Mouse (Mus musculus) right cerebral cortex, postnatal 25 days (tissue): ENCODE measurements around the gene A630095N17Rik.
"Not testable (repeated sequence)": the region's sequence is repeated elsewhere in the genome, so short reads cannot be mapped to it uniquely, and the experiment has no call there.

Source experiments
- DNase-seq: peaks from one replicate; pipeline ENCODE4 v3.0.0; 2022

A630095N17Rik gene

DNA sequence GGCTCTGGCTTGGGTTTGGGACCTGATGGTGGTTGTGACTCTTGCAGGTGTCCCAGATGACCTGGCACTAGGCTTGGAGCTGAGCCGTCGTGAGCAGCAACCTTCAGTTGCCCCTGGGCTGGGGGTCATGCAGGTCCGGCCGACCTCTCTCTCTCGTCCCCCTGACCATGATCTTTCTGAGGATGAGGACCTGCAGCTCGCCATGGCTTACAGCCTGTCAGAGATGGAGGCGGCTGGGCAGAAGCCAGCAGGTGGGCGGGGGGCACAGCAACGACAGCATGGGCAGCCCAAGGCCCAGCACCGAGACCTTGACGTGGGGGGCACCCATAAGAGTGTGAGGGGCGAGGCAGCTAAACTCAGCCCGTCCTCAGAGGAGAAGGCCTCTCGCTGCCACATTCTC is 11.5 kb upstream of the A630095N17Rik start:
- no peak for DNase-seq

DNA sequence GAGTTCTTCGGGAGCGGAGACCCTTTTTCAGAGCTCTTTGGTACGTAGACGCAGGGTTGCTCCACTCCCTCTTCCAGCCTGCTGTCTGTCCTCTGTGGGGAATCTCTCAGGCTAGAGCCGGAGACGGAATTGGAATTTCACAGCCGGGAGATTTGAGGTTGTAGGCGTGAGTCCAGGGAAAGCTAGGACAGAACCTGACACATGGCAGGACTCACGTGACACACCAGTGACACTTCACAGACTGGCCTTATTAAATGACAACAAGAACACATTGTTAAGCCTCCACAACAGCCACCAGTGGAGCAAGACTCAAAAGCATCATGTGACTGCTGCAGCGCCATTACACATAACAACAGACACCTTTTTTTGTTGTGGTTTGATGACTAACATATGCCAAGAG is 7.7 kb upstream of the A630095N17Rik start:
- DNase-seq, result no peak

DNA sequence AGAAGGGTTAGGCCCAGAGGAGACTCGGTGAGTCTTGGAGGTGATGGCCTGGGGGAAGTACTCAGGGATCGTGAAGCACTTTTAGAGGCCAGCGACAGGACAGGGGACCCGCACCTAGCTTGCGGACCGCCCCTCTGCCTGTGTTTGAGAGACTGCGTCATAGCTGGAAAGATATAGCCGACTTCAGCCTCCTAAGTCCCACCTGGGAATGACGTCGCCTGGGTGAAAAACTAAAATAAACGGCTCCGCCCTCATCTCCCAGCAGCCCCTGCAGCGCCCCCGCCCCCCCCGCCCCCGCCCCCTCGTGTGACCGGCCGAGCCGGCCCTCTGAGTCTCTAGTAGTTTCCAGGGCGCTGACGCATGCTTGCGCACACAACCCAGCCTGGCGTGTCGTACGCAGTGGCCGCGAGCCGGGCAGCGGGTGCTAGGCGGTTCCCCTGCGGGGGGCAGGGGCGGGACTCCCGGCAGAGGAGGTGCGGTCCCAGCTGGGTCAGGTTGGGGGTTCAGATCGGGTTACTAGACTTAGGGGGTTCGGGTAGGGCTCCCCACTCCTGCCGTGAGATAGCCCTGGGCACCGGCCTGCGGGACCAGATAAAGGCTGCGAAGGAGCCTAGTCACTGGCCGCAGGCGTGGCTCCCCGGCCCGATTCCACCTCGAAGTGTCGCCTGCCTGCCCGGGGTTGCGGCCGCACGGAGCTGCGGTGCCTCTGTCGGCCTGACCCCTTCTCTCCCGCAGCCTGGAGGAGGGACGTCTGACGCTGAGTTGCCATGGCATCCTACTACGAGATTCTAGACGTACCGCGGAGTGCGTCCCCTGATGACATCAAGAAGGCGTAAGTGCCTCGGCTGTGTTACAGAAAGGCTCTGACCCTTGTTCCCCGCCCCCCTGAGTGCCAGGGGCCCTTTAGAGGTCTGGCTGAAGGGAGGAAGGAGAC is 4.5 kb upstream of the A630095N17Rik start, which contains the start of gene Dnajb2:
Dnajb2 (plus strand) TSS at position 290 of the 934 bp plus-strand sequence.
- peak; percentile 87 for DNase-seq

DNA sequence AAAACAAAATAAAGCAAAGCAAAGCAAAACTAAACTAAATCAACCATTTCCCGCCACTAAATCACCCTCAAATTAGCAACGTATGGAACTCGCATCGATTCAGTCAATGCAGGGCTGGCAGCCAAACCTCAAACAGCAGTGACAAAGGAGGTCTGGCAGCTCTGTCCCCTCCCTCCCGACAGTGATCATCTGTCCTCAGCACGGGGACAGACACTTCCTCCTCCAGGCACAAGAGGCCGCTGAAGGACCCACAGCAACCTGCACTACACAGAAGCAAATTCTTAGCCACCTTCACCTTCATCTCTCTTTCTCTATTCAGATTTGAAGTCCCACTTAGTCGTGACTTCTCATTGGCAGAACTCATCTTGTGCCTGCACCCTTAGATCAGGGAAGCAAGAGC is 2.7 kb upstream of the A630095N17Rik start:
- peak; percentile 72 for DNase-seq

DNA sequence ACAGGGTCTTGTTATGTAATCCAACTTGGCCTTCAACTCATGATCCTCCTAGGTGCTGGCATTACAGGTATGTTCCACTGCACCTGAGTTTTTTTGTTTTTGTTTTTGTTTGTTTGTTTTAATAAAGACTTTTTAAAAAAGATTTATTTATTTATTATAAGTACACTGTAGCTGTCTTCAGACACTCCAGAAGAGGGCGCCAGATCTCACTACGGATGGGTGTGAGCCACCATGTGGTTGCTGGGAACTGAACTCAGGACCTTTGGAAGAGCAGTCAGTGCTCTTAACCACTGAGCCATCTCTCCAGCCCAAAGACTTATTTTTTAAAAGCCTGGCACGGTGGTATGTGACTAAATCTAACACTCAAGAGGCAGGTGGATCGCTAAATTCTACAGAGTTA is 587 bp upstream of the A630095N17Rik start:
- DNase-seq, result not testable (repeated sequence)

DNA sequence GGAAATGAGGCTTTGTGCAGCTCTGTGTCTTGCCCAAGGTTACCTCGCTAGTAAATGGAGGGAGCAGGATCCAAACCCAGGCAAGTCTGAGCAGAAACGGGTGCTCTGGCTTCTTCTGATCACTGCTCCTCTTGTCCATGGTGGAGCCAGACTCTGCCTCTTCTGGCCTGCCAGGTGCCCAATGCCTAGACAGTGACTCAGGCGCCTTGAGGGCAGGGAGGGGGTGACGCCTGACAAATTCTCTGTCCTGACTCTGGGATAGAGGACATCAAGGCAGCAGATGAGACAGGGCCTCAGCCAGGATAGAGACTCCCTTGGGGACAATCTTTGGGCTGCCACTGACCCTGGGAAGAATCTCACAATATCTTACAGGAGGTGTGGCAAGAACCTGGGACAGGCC is 678 bp downstream of the A630095N17Rik start:
- DNase-seq, result no peak

DNA sequence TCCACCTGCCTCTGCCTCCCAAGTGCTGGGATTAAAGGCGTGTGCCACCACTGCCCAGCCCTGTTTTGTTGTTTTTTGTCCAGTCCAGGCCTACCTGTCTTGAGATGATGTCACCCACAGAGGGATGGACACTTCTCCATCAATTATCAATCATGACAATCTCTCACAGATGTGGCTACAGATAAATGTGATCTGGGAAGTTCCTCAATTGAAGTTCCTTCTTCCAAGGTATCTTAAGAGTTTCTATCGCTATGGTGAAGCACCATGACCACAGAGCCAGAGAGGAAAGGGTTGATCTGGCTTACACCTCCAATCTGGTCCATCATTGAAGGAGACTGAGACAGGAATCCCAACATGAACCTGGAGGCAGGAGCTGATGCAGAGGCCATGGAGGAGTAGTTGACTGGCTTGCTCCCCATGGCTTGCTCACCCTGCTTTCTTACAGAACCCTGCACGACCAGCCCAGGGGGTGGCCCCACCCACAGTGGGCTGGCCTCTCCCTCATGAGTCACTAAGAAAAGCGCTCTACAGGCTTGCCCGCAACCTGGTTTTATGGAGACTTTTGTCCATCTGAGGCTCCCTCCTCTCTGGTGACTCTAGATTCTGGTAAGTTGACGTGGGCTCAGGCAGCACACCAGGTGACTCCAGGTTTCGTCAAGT is 1.4 kb downstream of the A630095N17Rik start:
- no peak for DNase-seq

DNA sequence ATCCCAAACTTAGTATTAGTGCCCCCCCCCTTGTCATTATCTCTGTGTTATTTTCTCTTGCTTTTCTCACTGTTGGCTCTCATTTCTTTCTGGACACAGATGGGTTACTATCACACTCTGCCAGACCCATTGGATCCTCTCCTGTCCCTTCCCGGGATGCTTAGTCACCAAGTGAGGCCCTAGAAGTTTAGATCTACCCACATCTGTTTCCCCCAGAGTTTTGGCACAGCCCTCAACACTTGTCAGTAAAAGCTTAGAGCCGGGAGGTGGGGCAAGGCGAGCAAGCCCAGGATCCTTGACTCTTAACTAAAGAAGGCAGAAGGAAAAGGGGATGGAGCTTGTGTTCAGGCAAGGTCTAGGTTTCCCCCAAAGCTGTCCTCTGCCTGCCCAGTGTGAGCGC is 2.7 kb downstream of the A630095N17Rik start:
- no peak for DNase-seq

DNA sequence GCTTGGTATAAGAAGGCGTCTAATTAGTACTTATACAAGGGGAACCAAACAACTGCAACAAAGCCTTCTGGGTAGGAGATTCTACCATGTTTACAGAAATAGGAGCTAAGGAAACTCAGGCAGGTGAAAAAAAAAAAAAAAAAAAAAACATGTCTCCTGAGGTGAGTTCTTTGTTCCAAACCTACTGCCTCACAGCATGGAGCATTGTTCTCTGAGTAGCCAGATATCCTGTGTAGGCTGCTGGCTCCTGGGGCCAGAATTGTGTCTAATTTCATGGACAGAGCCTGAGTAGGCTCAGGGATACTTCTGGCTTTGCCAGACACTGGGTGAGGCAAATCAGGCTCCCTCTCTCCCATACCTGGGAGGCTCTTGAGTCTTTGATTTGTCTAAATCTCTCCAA is 4.2 kb downstream of the A630095N17Rik start:
- no peak for DNase-seq

DNA sequence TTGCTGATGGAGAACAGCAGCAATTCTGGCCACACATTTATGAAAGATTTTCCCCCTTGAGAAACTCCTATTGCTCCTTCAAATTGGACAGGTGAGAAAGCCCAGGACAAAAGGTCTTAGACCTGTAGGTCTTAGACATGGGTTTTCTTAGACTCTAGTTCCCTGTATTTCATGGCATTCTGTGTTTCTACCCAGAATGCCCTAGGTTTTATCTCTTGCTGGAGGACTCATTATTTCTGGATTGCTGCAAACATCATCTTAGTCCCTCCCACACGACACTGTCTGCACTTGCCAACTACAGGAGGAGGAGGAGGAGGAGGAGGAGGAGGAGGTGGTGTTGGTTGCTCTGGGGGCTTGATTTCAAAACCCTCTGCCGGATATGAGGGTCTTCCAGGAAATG is 5.8 kb downstream of the A630095N17Rik start:
- no peak for DNase-seq

DNA sequence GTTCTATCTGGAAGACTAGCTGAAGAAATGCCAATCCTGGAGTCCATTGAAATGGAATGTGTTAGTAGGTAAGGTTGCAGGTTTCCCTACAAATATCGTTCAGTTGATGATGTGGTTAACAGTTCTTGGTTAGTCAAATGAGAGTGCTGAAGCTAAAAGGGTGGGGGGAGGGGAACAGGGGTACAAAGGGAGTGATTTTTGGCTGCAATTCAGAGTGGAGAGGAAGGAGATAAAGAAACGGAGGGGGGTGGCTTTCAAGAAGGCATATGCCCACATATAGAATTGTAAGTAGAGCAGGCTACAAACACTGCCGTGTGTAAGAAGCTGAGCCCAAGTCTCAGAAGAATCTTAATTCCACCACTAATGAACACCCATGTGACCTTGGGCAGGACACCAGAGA is 6.4 kb downstream of the A630095N17Rik start:
- DNase-seq, result no peak

DNA sequence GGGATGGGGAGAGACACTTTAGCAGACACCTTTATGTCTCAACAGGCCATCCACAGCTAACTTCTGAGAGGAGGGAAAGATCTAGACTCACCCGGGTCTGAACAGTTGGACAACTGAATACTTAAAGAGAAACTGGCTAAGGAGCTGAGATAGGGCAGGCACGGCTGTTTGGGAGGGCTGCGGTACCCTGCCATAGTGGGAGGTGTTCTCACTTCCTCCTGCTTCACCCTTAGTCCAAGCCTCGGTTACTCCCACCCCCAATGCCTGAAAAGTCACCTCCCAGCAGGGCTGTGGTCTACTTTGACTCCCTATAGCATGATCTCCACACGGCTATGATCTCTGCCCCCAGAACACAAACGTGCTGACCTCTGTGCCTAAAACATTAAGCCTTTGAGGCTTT is 8.4 kb downstream of the A630095N17Rik start:
- DNase-seq, result no peak

DNA sequence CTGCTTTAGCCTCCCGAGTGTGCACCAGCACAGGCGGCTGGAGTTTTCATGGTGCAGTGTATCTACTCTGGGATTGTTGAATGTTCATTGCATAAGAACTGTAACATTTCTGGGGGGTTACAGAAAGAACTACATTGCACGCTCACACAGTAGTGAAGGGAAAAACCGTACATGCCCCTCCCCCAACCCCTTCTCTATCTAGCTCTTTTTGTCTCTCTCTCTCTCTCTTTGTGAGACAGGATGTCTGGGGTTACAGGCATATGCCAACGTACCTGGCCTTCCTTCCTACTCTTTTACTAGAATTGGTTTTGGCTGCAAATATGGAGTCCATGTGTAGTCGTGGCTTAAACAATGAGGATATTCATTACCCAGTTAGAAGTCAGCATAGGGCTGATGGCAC is 9.0 kb downstream of the A630095N17Rik start:
- DNase-seq, result no peak

DNA sequence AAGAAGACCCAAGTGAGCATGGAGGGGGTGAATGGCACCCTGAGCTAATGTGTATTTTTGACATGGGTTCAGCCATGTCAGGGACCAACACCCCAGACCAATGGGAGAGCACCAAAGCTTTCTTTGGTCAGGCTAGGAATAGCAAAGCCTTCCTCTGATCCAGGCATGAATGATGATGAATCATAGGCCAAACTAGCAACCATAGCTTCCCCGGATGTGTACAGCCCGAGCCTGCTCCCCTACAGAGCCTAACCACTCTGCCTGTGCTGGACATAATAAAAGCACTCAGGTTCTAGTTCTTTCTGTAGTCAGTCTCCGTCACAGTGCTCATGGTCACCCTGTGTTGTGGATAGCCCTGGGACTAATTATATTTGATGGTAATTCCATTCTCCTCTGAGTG is 10.4 kb downstream of the A630095N17Rik start:
- no peak for DNase-seq

DNA sequence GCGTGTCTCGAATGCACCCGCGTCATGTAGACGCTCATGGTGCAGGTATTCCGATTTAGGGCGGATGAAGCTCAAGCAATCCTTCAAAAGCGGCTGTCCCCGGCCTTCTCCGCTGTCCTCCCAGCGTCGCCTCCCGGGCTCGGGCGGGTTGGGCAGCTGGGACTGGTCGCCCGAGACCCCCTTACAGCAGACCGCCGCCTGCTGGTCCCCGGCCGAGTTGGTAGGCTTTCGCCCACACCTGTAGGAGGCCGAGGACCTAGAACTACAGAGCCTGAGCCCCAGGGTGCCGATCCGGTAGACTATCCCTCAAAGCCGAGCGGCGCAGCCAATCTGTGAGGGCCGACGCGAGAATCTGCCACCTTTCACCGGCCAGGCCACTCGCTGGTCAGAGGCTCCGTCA is 12.4 kb downstream of the A630095N17Rik start, which contains the start of gene Tuba4a:
Tuba4a (minus strand) TSS at position 335 of the 400 bp plus-strand sequence.
- no peak for DNase-seq

DNA sequence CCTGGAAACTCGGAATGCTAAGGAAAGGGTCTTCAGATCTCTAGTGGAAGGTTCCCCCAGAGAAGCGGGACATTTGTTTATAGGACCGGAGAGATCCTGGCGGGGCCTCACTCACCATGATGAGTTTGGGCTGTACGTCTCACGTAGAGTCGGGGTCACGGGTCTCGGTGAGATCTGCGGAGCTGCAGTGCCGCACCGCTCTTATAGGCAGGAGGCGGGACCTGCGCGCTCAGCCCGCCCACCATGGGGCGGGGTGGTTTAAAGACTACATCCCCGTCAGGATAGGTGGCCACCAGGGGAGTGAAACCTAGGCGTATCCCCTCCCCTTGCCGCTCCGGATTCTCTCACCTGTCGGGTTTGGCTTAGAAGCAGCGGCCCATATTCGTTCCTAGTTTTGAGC is 12.8 kb downstream of the A630095N17Rik start:
- peak; percentile 91 for DNase-seq

DNA sequence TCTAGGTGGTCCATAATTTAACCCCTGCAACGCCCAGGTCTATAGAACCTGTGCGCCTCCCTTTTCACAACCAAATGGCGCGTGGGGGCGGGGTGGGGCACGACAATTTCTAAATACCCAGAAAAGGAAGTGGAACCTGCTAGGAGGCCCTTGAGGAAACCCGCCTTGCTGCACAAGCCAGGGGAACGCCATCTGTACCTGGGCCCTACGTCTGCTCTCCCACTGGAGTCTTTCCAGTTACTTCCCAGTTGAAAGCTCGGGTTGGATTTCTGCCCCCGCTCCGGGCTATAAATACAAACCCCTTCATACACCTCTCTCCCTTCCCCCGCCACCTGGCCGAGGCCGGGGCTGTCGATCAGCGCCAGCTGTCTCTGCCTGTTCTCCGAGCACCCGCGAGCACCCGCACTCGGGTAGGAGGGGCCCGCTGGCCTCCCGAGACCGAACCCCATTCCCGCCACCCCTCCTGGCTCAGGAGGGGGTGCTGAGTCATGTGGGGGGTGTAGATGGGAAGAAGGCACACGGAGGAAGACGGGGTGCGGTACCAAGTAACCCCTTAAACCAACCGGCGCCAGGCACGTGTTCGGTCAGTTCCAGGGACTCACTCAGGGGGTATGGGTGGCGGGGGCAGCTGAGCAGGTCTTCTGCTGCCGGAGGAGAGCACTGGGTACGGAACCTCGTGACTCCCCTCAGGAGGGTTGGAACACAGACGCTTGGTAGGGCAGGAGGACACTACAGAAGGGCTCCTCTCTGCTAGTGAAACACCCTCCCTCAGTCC is 13.5 kb downstream of the A630095N17Rik start:
- DNase-seq, result peak; percentile 81

DNA sequence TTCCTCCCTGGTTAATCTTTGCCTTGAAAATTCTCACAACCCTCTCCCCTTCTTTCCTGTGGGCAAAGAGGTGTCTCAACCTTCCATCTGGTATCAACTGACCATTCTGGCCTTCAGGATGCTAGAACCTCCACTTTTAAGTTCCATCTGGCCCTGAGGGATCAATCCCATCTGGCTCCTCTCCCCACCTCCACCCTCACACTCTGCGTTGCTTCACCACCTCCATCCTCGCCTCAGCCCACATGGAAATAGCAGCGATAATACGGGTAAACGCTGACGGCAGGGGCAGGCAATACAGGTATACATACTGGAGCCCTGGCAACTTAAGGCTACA is 14.0 kb downstream of the A630095N17Rik start:
- DNase-seq, result no peak

DNA sequence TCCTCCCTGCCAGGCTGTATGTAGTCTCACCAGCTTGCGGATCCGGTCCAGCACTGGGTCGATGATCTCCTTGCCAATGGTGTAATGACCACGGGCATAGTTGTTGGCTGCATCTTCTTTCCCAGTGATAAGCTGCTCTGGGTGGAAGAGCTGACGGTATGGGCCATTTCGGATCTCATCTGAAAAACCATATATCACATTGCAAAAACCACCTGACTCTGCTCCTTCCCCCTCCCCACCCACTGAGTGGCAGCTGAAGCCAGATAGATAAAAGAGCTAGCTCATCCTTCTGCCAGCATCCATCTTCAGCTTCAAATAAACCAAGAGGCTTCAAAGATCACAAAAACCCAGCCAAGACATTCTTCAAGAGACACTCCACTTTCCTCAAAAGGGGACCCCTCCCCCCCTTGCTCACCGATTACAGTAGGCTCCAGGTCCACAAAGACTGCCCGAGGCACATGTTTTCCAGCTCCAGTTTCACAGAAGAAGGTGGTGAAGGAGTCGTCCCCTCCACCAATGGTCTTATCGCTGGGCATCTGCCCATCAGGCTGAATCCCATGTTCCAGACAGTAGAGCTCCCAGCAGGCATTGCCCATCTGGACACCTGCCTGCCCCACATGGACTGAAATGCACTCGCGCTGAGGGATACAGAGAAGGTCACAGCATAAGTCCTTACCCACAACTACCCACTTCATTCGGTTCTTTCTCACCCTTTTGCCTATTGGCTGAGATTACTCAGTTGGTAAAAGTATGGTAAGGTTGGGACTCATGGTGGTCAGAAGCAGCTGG is 14.9 kb downstream of the A630095N17Rik start:
- no peak for DNase-seq

DNA sequence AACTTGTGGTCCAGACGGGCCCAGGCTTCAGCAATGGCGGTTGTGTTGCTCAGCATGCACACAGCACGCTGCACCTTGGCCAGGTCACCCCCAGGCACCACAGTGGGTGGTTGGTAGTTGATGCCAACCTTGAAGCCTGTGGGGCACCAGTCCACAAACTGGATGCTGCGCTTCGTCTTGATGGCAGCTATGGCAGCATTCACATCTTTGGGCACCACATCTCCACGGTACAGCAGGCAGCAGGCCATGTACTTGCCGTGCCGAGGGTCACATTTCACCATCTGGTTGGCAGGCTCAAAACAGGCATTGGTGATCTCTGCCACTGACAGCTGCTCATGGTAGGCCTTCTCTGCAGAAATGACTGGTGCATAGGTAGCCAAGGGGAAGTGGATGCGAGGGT is 16.1 kb downstream of the A630095N17Rik start:
- no peak for DNase-seq

DNA sequence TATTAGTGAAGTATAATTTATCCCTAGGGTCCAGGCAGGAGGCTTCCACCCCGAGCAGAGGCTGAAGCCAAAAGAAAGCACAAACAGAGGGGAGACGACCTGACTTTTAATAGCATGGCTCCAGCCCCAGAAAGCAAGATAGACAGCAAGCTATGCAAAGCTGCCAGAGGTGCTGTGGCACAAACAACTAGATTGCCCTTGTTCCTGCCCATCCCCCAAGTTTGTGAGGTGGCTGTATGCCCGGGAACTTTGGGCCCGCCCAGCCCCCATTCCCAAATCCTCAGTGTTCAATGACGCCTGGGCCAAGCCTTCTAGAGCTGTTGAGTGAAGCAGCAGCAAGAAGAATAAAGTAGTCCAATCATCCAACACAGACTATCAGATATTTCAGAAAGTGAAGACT is 17.0 kb downstream of the A630095N17Rik start:
- peak; percentile 62 for DNase-seq

DNA sequence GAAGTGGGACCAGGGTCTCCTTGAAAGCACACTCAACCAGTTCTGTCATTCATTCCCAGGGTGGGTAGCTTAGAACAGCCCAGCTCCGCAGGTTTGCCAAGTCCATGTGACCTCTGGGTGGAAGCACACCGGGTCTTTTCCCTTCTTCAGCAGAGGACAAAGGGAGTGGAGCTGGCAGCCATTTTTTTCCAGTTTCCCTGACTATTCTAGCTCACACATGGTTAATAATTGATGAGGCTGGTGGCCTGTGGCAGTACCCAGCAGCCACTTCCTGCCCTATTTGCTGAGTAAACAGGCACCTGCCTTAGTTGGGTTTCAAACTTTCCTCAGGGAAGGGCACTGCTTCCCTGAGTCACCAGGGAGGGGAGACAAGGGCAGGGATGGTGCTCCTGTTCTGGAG is 17.5 kb downstream of the A630095N17Rik start:
- DNase-seq, result no peak

DNA sequence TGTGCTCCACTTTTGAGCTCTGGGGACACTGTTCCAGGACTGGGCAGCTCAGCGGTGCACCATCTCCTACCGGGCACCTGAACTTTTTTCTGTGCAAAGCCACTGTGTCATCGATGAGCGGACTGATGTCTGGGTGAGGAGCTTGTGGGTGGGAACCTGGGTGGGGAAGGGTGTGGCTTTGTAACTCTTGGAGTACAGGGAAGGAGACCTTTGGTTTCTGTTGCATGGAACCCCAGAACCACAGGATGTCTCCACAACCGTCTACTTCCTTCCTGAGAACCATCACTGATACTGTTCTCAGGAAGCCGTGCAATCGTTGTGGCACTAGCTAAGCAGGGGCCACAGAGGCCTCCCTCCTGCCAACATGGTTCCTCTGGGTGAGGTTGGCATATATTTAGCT is 18.8 kb downstream of the A630095N17Rik start:
- DNase-seq, result no peak
